Mouse (Mus musculus) G1E (cell line): Measurements from ENCODE around the gene Zfp286. TPM values are rescaled to one million over a fixed set of nuclear protein-coding genes. Genes with fewer than 3 reads are reported as not detected.

Experiments used
- ATAC-seq: 2 replicates; pipeline ENCODE4 v1.8.0; 2016; ENCODE audit warnings: mild to moderate bottlenecking; ENCODE audit not compliant: insufficient number of reproducible peaks, poor library complexity, low FRiP score, severe bottlenecking; ENCODE audit errors: extremely low read depth
- DNase-seq: peaks from one replicate; pipeline ENCODE4 v3.0.0; 2012; ENCODE audit warnings: low spot score
- H3K27me3 ChIP-seq: 2 replicates; pipeline ENCODE4 v1.6.1; 2012; ENCODE audit warnings: mild to moderate bottlenecking, low read length, inconsistent platforms; ENCODE audit not compliant: insufficient read depth
- H3K36me3 ChIP-seq: replicated peaks from 2 replicates; pipeline ENCODE3; 2012; ENCODE audit warnings: mild to moderate bottlenecking, inconsistent platforms
- H3K4me1 ChIP-seq: 2 replicates; pipeline ENCODE4 v1.6.1; 2012; ENCODE audit warnings: low read depth, low read length, inconsistent platforms, mixed read lengths; ENCODE audit not compliant: insufficient read depth
- H3K4me3 ChIP-seq: 2 replicates; pipeline ENCODE4 v1.5.1; 2012; ENCODE audit warnings: low read depth, mild to moderate bottlenecking, inconsistent platforms, low read length, moderate library complexity, mixed read lengths
- H3K9me3 ChIP-seq: replicated peaks from 2 replicates; pipeline ENCODE4 v1.6.1; 2012; ENCODE audit warnings: inconsistent platforms
- CTCF ChIP-seq: IDR thresholded peaks from 2 replicates; pipeline ENCODE4 v1.5.1; 2012; ENCODE audit warnings: low read depth, low read length, inconsistent platforms, mixed read lengths
- GATA1 ChIP-seq: IDR thresholded peaks from 2 replicates; pipeline ENCODE4 v1.6.1; 2012; ENCODE audit warnings: borderline replicate concordance, low read length, inconsistent platforms, mixed read lengths
- GATA2 ChIP-seq: IDR thresholded peaks from 2 replicates; pipeline ENCODE4 v1.6.1; 2012; ENCODE audit warnings: low read depth, low read length, inconsistent platforms, borderline replicate concordance
- POLR2AphosphoS5 ChIP-seq: IDR thresholded peaks from 2 replicates; pipeline ENCODE4 v1.6.1; 2012; ENCODE audit warnings: low read depth, low read length, inconsistent platforms; ENCODE audit not compliant: insufficient replicate concordance
- TAL1 ChIP-seq: conservative IDR thresholded peaks from 2 replicates; pipeline ENCODE4 v1.6.1; 2012; ENCODE audit warnings: low read depth, low read length, inconsistent platforms, mixed read lengths
- polyA plus RNA-seq: library from polyadenylated mRNA; stranded (reverse); fragments of >175 nt; gene quantifications from 2 replicates; pipeline ENCODE4 v1.2.3, GENCODE M21; 2012
- total RNA-seq, 2 experiments: library from RNA; stranded (forward) in 1 of 2; stranded (reverse) in 1 of 2; fragments of 200-1000 nt in 1 of 2; fragments of >200 nt in 1 of 2; fragmentation: Nextera tagmentation in 1 of 2; gene quantifications; 2 replicates each; pipeline ENCODE4 v1.2.3; 2014 to 2017

The Zfp286 gene
- not detected in 2 replicates for total RNA-seq (2014; fragmentation: Nextera tagmentation)
- 1.1 and 1.6 TPM in 2 replicates for total RNA-seq (2017)
- not detected in 2 replicates for polyA plus RNA-seq

DNA sequence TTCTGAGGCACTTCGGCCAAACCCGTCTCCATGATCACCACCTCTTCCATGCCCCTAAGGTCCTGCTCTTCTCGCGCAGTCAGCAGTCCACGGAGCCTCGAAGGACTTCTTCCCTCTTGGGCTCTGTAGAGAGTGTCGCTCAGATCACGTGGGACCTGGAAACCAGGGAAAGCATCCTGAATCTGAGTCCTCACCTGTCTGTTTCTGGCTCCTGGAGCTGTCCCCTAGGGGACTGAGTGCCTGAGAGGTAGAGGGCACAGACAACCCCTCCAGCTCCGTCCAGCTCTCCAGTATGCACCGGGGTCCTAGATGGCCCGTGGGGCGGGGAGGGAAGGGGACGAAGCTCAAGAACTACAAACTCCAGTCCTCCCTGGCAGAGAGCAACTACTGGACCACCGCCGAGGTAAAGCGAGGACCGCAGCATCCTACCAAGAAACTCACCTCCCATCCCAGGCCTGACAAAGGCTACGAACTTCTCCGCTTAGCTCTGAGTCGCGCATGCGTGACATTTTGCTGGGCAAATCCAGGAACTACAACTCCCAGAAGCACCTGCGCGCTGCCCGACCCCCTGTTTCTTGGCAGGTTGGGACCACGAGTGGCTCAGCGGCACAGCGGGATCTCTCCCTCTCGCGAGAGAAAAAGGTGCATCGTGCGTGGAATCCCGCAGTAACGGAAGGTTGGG lies at the start of gene Zfp286:
Gene Zfp286 (minus strand): TSS at position 528 of the 682 bp plus-strand sequence.
- DNase-seq = no peak
- no peaks in the 10 kb centered on the region for H3K36me3 ChIP-seq

GRCm38 (mm10) chr11:62831906-62832305 lies 42.6 kb upstream of the Zfp286 start:
- TF ChIP-seq TAL1 (no peak), GATA1 (no peak), POLR2AphosphoS5 (no peak), CTCF (no peak), GATA2 (no peak)
- peaks cover 30% of the 10 kb centered on the region for H3K36me3 ChIP-seq
- no peak for DNase-seq
- ATAC-seq = no peak
- no peak overlapping the region for H3K4me3 ChIP-seq
- no peaks in the 10 kb centered on the region for H3K27me3 ChIP-seq
- H3K9me3 ChIP-seq = no peaks in the 10 kb centered on the region
- no peaks in the 10 kb centered on the region for H3K4me1 ChIP-seq

More for the DNA sequence above, at the start of gene Zfp286:
- Histone ChIP-seq H3K4me1 (no peaks in the 10 kb centered on the region), H3K4me3 (no peak within 1 kb of the TSS), H3K9me3 (no peaks in the 10 kb centered on the region), H3K27me3 (peaks cover 4% of the 10 kb centered on the region)
- TF ChIP-seq POLR2AphosphoS5 (no peak), TAL1 (no peak), GATA1 (no peak), CTCF (no peak), GATA2 (no peak)
- ATAC-seq = no peak

DNA sequence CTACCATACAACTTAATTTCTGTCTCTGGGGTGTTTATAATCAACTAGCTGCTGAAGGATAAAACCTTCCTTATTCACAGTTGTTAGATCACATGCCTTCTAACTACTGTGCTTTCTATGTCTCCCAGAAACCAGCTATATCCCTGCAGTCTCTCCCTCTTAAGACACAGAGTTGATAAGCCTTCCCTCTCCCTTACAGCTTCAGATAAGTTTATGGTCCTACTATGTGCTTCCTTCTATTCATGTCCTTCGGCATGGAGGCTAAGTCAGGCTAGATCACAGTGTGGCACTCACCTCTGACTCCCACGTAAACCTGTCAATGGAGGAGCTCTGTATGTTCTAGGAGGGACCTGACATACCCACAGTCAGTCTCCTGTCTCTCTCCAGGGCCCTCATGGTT lies 41.1 kb upstream of the Zfp286 start:
- Histone ChIP-seq H3K4me1 (no peaks in the 10 kb centered on the region), H3K9me3 (no peaks in the 10 kb centered on the region), H3K36me3 (peaks cover 28% of the 10 kb centered on the region), H3K27me3 (no peaks in the 10 kb centered on the region), H3K4me3 (no peak overlapping the region)
- TF ChIP-seq TAL1 (no peak), GATA1 (no peak), GATA2 (no peak), CTCF (no peak), POLR2AphosphoS5 (no peak)
- ATAC-seq = no peak
- no peak for DNase-seq

DNA sequence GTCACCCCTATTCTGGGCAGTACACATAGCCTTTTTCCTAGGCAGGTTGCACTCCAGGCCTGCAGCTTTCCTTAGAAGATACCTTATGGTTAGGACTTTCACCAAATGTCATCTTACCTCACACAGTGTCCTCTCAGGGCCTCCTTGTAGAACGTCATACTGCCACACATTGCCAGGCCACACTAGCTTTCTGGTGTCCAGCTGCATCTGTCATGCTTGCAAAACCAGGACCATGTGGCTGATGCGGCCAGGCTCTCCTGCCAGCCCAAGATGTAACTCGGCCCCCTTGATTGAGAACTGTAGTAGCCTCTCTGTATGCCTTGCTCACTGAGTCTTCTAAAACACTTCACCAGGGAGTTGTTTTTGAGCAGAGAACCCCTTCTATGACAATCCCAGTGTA lies 38.6 kb upstream of the Zfp286 start:
- H3K36me3 ChIP-seq = peaks cover 21% of the 10 kb centered on the region
- TF ChIP-seq CTCF (no peak), GATA2 (no peak), POLR2AphosphoS5 (no peak), GATA1 (no peak)
- ATAC-seq = no peak
- no peaks in the 10 kb centered on the region for H3K9me3 ChIP-seq
- no peak for DNase-seq
- H3K4me1 ChIP-seq = no peaks in the 10 kb centered on the region
- no peaks in the 10 kb centered on the region for H3K27me3 ChIP-seq
- H3K4me3 ChIP-seq = no peak overlapping the region

- DNase-seq (no peak), ATAC-seq (no peak)
- Histone ChIP-seq H3K9me3 (no peaks in the 10 kb centered on the region), H3K4me3 (no peak overlapping the region), H3K36me3 (peaks cover 21% of the 10 kb centered on the region), H3K4me1 (no peaks in the 10 kb centered on the region), H3K27me3 (no peaks in the 10 kb centered on the region)
- TF ChIP-seq POLR2AphosphoS5 (no peak), CTCF (no peak), TAL1 (no peak), GATA2 (no peak), GATA1 (no peak)
These were observed 37.9 kb upstream of the Zfp286 start for GRCm38 (mm10) chr11:62827135-62827534.

- H3K9me3 ChIP-seq = no peaks in the 10 kb centered on the region
- H3K4me3 ChIP-seq = no peak overlapping the region
- TF ChIP-seq GATA1 (no peak), CTCF (no peak), TAL1 (no peak), GATA2 (no peak), POLR2AphosphoS5 (no peak)
- peaks cover 15% of the 10 kb centered on the region for H3K36me3 ChIP-seq
- no peak for DNase-seq
- no peaks in the 10 kb centered on the region for H3K27me3 ChIP-seq
- ATAC-seq = no peak
- no peaks in the 10 kb centered on the region for H3K4me1 ChIP-seq
These were observed 37.0 kb upstream of the Zfp286 start for GRCm38 (mm10) chr11:62826106-62826733.
